Mouse (Mus musculus) cerebellum, postnatal 25 days (tissue): ENCODE data around the gene Pip4k2a.

Experiments
- DNase-seq, 2 experiments: peaks; one replicate each; pipeline ENCODE4 v3.0.0; 2021; ENCODE audit warnings: mixed read lengths in 2 of 2

Pip4k2a gene

DNA sequence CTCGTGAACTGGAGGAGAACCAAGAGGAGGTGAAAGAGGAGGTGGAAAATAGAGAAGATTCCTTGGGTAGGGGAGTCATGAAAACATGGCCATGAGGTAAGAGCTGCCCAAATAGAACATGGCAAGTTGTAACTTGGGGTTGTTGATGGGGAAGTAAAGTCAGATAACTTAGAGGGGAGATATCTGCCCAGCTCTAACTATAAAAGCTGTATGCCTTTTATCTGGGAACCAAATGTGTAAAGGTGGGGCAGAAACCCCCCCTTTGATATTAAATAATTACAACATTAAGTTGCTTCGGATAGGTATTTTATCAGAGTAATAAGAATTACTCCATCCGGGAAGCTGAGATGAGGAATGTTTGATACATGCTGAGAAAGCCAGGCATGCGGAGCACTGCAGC is 18.9 kb downstream of the Pip4k2a start:
- DNase-seq, result no peak

DNA sequence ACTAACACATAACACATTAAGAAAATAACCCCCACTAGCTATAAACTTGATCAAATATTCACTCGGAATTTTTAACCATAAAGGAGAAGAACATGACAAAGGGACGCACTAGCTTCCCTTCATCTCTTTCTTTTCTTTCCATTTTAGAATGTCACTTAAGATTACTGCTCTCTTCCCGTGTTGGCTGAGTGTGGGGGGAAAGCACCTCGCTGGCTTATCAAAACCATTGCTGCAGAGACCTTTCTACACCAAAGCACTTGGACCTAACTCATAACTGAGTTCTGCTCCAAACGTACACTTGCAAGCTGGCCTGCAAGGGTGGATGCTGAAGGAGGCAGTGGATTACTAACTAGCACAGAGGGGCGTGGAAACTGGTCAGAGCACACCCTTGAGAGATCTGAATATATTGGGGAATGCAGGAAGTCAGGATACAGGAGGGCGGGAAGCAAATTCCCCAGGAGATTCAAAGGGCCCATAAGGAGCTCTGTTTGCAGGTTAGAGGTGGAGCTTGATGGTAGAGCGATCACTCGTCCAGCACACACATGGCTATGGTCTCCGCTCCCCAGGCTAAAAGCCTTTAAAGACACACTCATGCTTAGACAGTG is 20.6 kb downstream of the Pip4k2a start:
- no peak for DNase-seq

DNA sequence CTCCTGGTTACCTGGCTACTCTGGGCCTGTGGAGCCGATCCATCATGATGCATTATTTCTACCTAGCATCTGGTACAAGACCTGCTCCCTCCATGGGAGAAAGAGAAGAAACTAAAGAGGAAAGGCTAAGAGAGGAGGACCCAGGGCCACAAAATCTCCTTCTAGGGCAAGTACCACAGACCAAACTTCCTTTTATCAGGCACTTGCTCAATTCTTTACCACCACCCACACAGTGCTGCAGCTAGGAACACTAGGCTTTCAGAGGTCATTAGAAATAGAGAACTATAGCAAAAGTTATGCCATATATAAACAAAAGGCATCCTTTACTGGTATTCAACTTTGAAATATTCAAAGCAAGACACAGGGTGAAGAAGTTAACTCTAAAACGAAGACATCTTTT is 21.8 kb downstream of the Pip4k2a start:
- DNase-seq, result no peak

DNA sequence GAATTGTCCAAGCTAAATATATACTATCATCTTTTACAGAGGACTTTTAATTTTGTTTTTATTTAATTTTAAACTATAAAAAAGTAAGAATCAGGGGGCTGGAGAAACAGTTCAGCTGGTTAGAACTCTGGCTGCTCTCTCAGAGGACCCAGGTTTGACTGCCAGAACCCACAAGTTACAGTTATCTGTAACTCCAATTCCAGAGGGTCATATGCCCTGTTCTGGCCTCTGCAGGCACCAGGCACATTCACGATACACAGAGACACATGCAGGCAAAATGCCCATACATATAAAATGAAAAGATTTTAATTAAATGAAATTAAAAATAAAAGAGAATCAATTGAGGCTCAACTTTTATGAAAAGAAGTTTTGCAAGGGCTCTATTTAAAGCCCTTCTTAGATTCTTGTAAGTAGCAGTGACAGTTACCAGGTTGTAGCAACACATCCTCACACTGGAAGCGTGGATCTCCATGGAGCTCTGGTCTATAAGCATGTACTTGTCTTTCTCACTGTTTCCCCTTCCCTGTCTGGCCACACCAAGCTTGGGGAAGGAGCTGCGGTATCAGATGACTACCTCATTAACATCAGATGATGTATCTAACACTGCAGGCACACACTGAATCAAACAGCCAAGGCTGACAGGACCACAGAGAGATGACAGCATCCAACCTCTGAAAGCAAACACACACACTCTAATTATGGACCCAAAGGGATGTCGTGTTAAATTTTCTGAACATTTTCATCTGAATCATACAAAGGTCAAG is 22.9 kb downstream of the Pip4k2a start:
- no peak for DNase-seq

DNA sequence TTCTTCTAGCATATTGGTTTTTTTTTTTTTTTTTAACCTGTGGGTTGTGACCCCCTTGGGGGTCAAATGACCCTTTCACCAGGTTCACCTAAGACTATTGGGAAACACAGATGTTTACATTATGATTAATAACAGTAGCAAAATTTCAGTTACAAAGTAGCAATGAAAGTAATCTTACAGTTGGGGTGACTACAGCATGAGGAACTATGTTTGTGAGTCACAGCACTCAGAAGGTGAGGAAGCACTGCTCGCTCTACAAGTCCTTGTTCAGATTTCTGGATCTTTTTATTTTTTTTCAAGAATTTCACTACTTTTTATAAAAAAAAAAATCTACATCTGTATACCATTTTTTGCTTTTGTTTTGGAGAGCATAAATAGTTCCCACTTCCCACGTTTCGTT is 26.4 kb downstream of the Pip4k2a start:
- no peak for DNase-seq

DNA sequence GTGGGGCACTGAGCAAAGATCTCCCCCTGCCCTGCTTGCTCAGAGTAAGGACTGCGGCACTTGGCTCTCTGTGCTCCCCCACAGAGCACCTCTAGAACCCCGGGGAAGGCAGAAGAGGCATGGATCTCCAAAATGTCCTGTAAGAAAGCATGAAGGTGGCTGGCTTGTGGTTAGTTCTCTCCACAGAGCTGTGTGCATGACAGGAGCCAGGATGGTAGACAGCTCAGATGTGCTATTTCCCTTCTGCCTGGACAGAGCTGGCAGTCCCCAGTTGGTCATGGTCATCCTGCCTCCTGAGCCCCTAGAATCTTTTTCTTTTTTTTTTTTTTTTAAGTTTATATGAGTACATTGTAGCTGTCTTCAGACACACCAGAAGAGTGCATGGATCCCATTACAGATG is 27.5 kb downstream of the Pip4k2a start:
- DNase-seq, result no peak

DNA sequence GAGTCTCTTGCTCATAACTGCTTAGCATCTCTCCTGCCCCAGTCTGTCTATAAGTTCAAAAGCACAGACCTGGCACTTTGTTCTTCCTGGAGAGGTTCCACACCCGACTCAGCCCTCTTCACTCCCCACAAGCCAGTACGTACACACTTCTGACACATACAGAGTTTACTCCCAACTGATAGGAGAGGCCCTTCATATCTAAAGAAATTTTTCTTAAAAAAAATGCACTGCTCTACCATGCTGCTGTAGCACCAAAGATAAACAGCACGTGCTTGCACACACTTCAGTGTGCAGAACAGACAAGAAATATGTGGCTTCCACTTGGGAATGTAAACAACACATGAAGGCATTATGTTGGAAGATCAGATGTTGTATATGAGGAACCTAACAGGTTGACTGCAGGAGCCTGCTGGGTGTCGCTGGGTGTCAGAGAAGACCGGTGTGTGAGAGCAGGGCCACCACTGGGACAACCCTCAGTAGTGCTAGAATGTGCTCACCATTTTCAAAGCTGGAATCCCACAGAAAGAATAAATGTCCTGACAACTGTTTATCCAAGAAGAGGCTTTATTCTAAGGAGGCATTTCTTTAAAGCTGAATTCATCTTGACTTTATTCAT is 28.8 kb downstream of the Pip4k2a start:
- DNase-seq, result no peak

DNA sequence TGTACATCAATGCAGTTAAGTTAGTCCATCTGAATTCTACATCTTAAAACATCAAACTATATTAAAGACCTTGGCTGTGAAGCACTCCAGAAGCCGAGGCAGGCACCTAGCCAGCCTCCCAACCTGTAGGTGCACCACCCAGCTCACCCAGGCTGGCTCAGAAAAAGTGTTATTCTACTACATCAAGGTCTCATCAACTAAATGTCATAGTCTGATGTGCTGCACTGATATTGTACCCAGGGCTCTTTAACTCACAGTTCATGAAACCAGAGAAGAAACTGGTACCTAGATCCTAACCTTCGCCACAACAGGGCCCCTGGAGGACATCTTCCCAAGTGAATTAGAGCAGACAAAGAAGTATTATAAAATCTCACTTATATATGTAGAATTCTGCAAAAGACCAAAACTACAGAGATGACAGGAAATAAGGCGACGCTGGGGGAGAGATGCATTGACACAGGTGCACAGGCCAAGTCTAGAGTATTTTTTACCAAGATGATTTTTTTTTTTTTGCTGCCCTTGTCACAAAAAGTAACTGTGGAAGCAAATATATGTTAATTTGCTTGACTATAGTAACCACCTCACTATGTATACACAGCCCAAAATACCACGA is 30.4 kb downstream of the Pip4k2a start:
- peak in 1 of 2 experiments; percentile 17 for DNase-seq

DNA sequence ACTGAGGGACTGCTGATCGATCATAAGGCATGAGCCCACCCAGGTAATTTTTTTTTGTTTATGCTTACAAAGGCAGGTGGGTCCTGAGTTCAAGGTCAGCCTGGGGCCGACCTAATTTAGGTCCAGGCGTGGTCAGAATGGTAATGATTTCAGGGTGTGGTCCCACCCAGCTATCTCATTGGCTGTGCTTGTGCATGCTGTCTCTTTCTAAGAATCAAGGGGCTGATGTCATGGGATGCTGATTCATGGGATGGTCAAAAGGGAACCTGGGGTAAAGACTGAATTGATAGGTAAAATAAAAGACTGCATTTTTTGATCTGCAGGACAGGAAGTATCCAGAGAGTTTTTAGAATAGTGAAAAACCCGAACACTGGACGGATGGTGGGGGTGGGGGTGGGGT is 31.4 kb downstream of the Pip4k2a start:
- DNase-seq, result no peak

DNA sequence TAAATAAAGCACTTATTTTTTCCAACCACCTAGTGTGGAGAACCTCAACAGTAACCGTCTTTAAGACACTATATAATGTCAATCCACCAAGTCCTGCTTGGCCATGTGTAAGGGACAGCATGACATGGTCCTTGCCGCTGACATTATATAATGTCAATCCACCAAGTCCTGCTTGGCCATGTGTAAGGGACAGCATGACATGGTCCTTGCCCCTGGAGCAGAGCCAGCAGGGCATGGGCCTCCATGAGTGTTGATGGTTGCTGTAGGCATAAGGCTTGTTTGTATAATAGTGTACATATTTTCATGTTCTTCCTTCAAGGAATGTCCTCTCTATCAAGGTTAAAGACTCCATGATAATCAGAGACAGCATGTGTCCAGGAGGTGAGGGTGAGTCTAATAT is 32.0 kb downstream of the Pip4k2a start:
- DNase-seq, result no peak

DNA sequence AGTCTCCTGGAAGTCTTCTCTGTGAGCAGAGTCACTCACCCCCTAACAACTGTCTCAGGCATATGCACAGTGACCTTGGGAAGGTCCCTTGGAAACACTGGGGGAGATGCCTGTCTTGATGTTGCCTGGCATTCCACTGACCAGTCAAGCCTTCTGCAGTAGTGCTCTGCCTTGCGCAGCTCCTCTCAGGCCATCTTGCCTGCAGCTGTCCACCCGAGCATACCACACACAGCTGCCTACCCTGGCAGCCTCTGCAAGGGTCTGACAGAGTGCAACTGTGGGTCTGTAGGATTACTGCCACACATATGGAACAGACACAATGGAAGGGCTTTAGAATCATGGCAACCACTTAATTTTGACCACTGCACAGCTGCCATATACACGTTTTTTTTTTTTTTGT is 32.8 kb downstream of the Pip4k2a start:
- no peak for DNase-seq

DNA sequence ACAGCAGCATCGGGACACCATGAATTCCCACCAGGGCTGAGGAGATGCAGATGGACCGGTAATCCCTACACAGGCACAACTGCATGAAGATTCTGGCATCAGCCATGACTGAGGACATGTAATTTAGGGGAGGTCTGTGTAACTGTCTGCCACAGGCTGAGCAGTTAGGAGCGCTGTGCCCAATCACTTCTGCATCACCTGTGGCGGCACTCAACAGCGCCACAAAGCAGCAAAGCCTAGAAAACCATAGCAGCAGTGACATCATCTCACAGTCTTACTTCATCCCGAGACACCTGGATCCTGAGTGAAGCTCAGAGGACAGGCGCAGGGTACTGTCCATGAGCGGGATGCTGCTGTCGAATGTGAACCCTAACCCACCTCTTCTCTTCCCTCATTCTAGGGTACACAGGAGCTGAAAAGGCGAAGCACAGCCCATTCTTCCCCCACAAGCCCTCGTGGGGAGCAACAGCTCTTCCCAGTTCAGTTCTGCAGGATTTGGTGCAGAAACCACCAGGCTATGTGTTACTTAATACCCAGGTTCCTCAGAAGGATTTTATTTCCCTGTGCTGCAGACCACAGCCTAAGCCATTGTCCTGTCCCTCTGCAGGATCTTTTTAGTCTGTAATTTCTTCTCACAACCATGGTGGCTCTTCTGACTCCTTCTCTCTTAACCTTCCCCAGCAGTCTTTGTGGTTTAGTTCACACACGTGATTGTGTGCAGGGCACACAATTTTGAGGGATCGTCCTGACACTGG is 34.5 kb downstream of the Pip4k2a start:
- DNase-seq, result no peak

DNA sequence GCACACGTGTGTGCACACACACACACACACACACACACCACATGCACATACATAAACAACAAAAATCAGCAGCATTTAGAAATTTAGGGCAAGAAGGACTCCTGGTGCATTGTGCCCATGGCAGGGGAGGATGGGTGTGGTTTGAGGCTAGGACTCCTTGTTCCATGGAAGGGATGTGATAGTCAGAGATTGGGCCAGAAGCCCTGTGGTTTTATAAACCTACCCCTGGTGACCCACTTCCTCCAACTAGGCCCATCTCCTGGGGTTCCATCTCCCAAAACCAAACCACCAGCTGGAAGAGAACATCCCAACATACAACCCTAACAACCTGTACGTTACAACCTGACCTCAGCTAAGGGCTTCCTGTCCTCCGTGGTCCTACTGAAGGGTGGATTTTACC is 35.4 kb downstream of the Pip4k2a start:
- DNase-seq, result no peak

DNA sequence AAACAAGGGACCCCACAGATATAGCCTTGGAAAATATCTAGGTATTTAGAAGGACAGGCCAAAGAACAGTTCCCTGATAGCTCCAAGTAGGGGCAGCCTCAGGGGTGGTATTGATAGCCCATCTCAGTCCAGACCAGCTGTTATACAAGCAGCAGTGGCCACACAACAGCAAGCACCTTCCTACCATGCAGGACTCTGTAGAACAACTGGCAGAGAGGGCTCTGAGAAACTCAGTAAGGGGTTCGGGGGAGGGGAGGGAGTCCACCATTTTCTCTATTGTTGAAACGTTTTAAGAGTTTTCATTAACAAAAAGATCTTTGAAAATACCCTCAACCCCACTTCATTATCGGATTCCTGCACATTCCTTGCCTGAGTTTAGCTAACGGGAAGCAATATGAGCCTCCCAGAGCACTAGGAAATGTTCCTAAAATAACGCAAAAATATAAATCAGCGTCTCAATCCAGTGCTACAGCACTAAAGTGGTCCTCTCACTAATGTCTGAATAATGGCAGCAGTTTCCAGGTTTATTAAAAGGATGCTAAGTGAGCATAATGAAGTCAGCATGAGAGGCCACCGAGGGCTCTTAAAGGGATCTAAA is 37.5 kb downstream of the Pip4k2a start:
- no peak for DNase-seq

DNA sequence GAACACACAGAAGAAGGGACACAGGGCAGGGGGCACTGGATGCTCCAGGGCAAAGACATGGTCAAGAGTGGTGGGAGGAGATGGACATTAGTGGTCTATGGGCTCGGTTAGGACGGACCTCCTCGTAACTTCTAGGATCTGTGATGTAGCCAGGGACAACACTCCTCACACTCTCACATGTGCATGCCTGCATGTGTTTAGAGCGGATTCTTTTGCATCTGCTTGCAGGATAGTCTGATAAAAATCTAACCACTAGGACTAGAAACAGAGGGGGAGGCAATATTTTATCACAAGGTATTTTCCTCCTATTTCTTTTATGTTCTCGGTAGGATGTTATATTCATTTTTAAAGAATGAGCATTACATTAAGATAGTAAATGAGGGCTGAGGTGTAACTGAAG is 38.4 kb downstream of the Pip4k2a start:
- no peak for DNase-seq

DNA sequence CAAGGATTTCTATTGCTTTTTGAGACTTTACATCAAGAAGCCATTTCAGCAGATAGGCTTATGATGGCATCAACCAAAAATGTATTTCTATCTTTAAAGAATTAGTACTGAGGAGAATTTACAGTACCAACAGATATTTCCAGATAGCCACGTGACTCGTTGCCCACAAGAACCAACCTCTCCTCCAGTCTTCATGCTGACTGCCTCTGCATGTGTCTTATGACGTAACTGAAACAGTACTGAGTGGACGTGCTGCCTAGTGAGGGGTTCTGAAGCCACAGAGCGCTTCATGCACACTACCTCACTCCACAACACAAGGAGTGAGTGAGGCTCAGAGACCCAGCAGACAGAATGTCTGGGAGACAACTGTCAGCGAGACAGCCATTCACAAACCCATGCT is 38.9 kb downstream of the Pip4k2a start:
- DNase-seq, result no peak

DNA sequence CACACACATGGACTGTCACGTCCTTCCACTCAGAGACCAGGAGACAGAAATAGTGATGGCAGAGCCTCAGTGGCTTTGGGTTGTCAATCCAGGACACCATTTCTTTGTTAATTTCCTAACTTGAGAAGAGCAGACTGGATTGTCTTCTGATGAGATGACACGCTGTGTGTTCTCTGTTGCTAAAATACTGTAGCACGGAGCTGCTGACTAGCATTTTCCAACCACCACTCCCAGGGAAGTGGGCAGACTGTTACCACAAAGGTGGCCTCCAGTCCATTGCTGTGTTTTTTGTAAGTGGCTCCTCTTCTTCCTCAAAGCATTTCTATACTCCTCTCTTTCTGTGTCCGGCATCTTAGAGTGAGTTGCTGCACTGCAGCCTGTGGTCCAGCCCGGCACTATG is 39.4 kb downstream of the Pip4k2a start:
- no peak for DNase-seq

DNA sequence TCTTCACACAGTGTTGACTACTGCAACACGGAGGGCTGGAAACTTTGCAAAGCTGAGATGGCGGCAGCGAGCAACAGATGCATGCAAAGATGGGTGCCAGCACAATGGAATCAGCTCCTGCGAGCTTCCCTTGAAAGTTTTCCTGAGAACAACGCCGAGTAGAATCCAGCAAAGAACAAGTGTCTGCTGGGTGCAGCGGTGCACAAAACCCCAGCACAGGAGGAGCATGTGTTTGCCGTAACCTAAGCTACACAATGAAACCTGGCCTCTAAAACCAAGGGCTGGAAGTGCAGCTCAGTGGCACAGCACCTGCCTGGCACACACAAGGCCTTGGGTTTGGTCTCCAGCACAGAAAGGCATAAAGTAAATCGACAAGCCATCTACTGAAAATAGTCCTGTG is 39.9 kb downstream of the Pip4k2a start:
- DNase-seq, result no peak

DNA sequence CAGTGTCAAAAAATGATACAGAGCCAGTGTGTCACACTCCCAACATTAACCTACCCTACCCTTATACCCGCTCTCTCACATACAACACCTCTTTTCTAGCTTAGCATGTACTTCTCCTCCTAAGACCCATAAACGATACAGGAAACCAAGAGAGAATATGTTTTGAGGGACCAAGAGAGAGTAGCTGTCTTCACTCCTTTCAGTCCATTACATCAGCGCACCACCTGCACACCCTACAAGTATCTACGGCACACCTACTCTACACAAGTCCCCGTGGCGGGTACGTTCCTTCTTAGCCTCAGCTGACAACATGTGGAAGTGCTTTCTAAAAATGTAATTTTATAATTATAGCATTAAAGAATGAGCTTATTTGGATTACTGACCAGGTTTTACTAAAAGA is 40.5 kb downstream of the Pip4k2a start:
- no peak for DNase-seq

DNA sequence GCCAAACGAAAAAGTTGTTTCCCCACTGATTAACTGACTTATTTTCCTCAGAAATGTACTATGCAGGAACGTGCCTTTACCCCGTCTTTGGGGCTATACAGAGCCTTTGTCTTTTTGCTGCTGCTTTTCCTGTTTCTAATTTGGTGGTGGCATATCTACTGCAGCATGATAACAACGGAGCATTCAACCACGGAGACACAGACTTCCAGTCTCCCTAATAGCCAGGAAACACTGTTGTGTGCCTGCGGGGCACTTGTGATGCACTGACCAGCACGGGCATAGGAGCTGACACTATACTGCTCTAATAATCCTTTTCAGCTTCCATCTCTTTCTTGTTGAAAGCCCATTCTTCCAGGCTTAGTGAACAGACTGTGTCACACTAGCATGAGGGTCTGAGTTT is 41.0 kb downstream of the Pip4k2a start:
- DNase-seq, result no peak

DNA sequence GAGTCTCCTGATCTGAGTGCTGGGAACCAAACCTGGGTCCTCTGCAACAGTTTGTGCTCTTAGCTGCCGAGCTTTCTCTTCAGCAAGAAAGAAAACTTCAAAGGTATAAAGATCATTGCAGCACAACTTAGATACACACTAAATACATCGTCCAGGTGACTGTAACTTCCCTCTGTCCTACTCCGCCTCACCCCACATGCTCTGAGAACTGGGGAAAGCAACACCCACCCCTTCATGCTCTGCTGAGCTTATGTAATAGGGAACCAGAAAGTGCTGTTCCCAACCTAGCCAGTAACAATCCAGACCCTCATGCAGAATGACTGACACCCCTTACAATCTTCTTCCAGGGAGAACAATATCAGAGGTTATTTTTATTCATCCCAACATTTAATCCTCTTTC is 41.5 kb downstream of the Pip4k2a start:
- DNase-seq, result no peak

DNA sequence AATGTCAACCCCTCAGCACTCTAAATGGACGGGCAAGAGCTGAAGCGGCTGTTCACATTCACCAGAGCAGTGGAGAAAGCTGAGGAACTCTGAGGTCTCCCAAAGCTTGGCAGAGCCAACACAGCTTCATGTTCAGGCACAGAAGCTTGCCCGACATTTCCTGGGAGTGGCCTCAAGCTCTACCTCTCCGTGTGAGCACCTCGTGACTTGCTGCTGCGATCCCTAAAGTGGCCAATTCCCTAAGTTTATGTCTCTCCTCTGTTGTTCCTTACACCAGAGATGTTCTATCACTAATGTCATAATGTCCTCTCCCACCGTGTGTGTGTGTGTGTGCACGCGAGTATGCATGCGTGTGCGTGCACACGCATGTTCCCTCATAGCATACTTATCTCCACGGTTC is 42.3 kb downstream of the Pip4k2a start:
- DNase-seq, result no peak

DNA sequence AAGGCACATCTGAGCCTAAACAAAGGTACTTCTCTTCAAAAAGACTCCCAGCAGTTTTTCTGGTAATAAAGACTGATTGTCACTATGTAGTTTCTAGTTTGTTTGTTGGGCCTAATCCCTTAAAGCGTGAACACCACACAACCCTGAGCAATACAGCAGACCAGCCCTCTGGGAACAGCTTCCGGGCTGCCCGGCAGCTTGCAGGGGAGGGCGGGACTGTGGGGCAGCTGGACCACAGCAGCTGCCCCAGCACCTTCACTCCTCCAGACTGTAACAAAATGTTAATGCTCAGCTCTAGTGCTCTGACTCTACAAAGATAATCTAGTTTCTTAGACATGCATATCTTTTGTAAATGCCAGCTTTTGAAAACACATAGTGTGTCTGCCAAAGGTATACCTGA is 42.9 kb downstream of the Pip4k2a start:
- no peak for DNase-seq
